Mouse (Mus musculus) stomach, embryonic 16.5 days (tissue): ENCODE measurements around the gene Megf11. TPM values are rescaled to one million over a fixed set of nuclear protein-coding genes. Genes with fewer than 3 reads are reported as not detected.

Source experiments
- ATAC-seq: fragments of 200-750 bp; cut with Nextera tagmentation; 2 replicates; pipeline ENCODE4 v1.8.0; 2017; ENCODE audit warnings: moderate number of reproducible peaks, moderate TSS enrichment; ENCODE audit not compliant: insufficient read depth, low FRiP score
- H3K27ac ChIP-seq: fragments of 300-500 bp; sonication (generic); 2 replicates; pipeline ENCODE4 v1.5.1; 2014; ENCODE audit warnings: low read length
- H3K27me3 ChIP-seq: fragments of 300-500 bp; sonication (generic); 2 replicates; pipeline ENCODE4 v1.6.1; 2014; ENCODE audit warnings: low read length, control low read depth, mixed read lengths; ENCODE audit not compliant: control insufficient read depth, insufficient read depth
- H3K36me3 ChIP-seq: fragments of 300-500 bp; sonication (generic); 2 replicates; pipeline ENCODE4 v1.6.1; 2014; ENCODE audit warnings: low read length; ENCODE audit not compliant: control insufficient read depth, insufficient read depth
- H3K4me1 ChIP-seq: fragments of 300-500 bp; sonication (generic); 2 replicates; pipeline ENCODE4 v1.6.1; 2014; ENCODE audit warnings: low read length, control low read depth, mixed read lengths; ENCODE audit not compliant: control insufficient read depth, insufficient read depth
- H3K4me2 ChIP-seq: fragments of 300-500 bp; sonication (generic); 2 replicates; pipeline ENCODE4 v1.6.1; 2014; ENCODE audit warnings: low read depth, low read length, mixed read lengths
- H3K4me3 ChIP-seq: fragments of 300-500 bp; sonication (generic); replicated peaks from 2 replicates; pipeline ENCODE4 v1.5.1; 2014; ENCODE audit warnings: mild to moderate bottlenecking, low read length
- H3K9ac ChIP-seq: fragments of 300-500 bp; sonication (generic); 2 replicates; pipeline ENCODE4 v1.6.1; 2014; ENCODE audit warnings: low read length
- H3K9me3 ChIP-seq: fragments of 300-500 bp; sonication (generic); replicated peaks from 2 replicates; pipeline ENCODE4 v1.6.1; 2016; ENCODE audit warnings: low read length, control low read depth; ENCODE audit not compliant: control insufficient read depth
- WGBS: fragments of 180-500 bp; shearing (Covaris S2); extraction: QIAGEN DNeasy Blood & Tissue Kit; methylation state at CpG from one replicate; pipeline ENCODE4 v1.1.7; 2014; 5-methylcytosine and 5-hydroxymethylcytosine counted together
- polyA plus RNA-seq: library from polyadenylated mRNA; unstranded; fragments of >200 nt; fragmentation: Nextera tagmentation; extraction: Ambion mirVana; gene quantifications from 2 replicates; pipeline ENCODE4 v1.2.1, GENCODE M21; 2015

Megf11 gene
- polyA plus RNA-seq, 1 experiment from 2014 or later: 1.2 TPM

GRCm38 (mm10) chr9:64533488-64534119 is 148.2 kb downstream of the Megf11 start:
- H3K27ac ChIP-seq: no peak overlapping the region

DNA sequence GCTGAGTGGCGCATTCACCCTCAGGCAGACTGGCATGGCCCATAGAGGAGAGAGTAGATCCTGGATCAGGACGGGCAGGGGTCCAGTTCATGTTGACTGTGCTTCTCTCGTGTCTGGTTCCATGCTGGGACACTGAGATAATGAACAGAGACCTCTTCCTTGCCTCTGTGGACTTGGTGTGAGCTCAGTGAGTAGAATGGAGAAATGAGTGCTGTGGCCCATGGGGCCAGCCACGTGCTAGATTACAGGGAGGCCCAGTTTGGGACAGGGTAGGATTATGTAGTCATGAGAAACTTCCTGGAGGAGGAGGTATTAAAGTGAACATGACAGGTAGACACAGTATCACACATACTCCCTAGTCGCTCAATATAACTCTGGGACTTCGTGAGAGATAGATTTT is 148.9 kb downstream of the Megf11 start:
- no peak overlapping the region for H3K27ac ChIP-seq
- H3K4me3 ChIP-seq: no peak overlapping the region
- H3K9me3 ChIP-seq: no peaks in the 10 kb centered on the region
- no peak for ATAC-seq
- H3K9ac ChIP-seq: no peak overlapping the region
- no peaks in the 10 kb centered on the region for H3K27me3 ChIP-seq
- 68% methylated on average over 6 of the region's 6 CpGs for WGBS
- no peaks in the 10 kb centered on the region for H3K4me1 ChIP-seq
- no peaks in the 10 kb centered on the region for H3K36me3 ChIP-seq
- H3K4me2 ChIP-seq: no peak overlapping the region

More at GRCm38 (mm10) chr9:64533488-64534119, 148.2 kb downstream of the Megf11 start:
- Histone ChIP-seq H3K4me1 (no peaks in the 10 kb centered on the region), H3K4me2 (no peak overlapping the region), H3K27me3 (no peaks in the 10 kb centered on the region), H3K36me3 (no peaks in the 10 kb centered on the region), H3K9ac (no peak overlapping the region), H3K4me3 (no peak overlapping the region), H3K9me3 (no peaks in the 10 kb centered on the region)
- 30% methylated on average over 15 of the region's 15 CpGs for WGBS
- ATAC-seq: peak; percentile 69

GRCm38 (mm10) chr9:64534856-64535539 is 149.6 kb downstream of the Megf11 start:
- H3K9me3 ChIP-seq: no peaks in the 10 kb centered on the region
- H3K36me3 ChIP-seq: no peaks in the 10 kb centered on the region
- 79% methylated on average over 8 of the region's 8 CpGs for WGBS
- H3K4me3 ChIP-seq: no peak overlapping the region
- H3K27ac ChIP-seq: no peak overlapping the region
- no peaks in the 10 kb centered on the region for H3K4me1 ChIP-seq
- ATAC-seq: no peak
- no peaks in the 10 kb centered on the region for H3K27me3 ChIP-seq
- H3K4me2 ChIP-seq: no peak overlapping the region
- H3K9ac ChIP-seq: no peak overlapping the region

DNA sequence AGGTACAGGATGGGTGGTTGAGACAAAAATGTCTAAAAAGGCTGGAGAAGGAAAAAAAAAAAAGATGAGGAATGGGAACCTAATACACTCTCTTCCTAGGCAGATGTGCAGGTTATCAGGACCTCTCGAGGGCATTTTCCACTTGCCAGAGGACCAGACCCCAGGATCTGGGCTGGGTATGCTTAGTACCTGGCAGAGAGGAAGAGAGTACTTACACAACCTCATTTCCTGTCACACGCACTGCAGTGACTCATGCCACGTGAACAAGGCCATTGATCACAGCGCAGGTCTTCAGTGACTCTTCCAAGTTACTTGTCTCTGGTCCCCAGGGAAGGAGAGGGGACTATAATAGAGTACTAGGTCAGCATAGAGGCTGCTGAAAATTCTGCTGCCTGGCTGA is 152.4 kb downstream of the Megf11 start:
- Histone ChIP-seq H3K4me3 (no peak overlapping the region), H3K9ac (no peak overlapping the region), H3K27me3 (no peaks in the 10 kb centered on the region; the same call in 1 of the 2 replicates), H3K9me3 (no peaks in the 10 kb centered on the region), H3K4me1 (no peaks in the 10 kb centered on the region), H3K4me2 (no peak overlapping the region), H3K27ac (no peak overlapping the region), H3K36me3 (no peaks in the 10 kb centered on the region)
- no peak for ATAC-seq
- 61% methylated on average over 4 of the region's 4 CpGs for WGBS

DNA sequence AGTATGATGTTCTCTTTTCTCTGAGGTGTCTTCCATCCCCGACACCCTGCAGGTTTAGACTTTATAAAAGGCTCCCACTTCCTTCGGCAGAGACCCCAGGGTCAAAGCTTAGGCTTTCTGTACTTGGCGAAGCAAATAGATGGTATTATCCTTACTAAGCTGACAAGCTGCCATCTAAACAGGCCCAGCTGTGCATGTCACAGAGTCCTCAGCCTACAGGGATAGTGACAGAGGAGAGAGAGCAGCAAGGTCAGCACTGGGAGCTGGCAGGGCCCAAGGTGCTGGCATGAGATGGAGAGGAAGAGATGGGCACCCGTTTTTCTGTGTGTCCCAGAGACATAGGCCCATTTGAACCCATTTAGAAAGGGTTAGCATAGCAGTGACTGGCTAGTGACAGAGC is 156.8 kb downstream of the Megf11 start:
- Histone ChIP-seq H3K36me3 (no peaks in the 10 kb centered on the region), H3K27me3 (no peaks in the 10 kb centered on the region; the same call in 1 of the 2 replicates), H3K4me1 (no peaks in the 10 kb centered on the region), H3K9ac (no peak overlapping the region), H3K4me2 (no peak overlapping the region), H3K4me3 (no peak overlapping the region), H3K27ac (no peak overlapping the region), H3K9me3 (no peaks in the 10 kb centered on the region)
- ATAC-seq: no peak
- WGBS: 71% methylated on average over 4 of the region's 4 CpGs

- 29% methylated on average over 7 of the region's 7 CpGs for WGBS
- Histone ChIP-seq H3K9me3 (no peaks in the 10 kb centered on the region), H3K4me3 (no peak overlapping the region), H3K36me3 (no peaks in the 10 kb centered on the region), H3K27ac (no peak overlapping the region), H3K4me1 (no peaks in the 10 kb centered on the region), H3K9ac (no peak overlapping the region), H3K4me2 (no peak overlapping the region), H3K27me3 (no peaks in the 10 kb centered on the region; the same call in 1 of the 2 replicates)
- no peak for ATAC-seq
These were observed 157.7 kb downstream of the Megf11 start for GRCm38 (mm10) chr9:64543125-64543524.

- no peaks in the 10 kb centered on the region; the same call in 1 of the 2 replicates for H3K27me3 ChIP-seq
- WGBS: 65% methylated on average over 7 of the region's 7 CpGs
- no peak overlapping the region for H3K4me2 ChIP-seq
- no peaks in the 10 kb centered on the region for H3K4me1 ChIP-seq
- ATAC-seq: no peak
- peak overlapping the region; percentile 26; the same call in 1 of the 2 replicates for H3K27ac ChIP-seq
- H3K4me3 ChIP-seq: no peak overlapping the region
- no peaks in the 10 kb centered on the region for H3K36me3 ChIP-seq
- H3K9me3 ChIP-seq: no peaks in the 10 kb centered on the region
- H3K9ac ChIP-seq: no peak overlapping the region
These were observed 161.0 kb downstream of the Megf11 start for GRCm38 (mm10) chr9:64546344-64546991.

- Histone ChIP-seq H3K36me3 (no peaks in the 10 kb centered on the region), H3K9ac (no peak overlapping the region), H3K4me3 (no peak overlapping the region), H3K27me3 (no peaks in the 10 kb centered on the region), H3K4me2 (no peak overlapping the region), H3K4me1 (no peaks in the 10 kb centered on the region), H3K27ac (no peak overlapping the region), H3K9me3 (no peaks in the 10 kb centered on the region)
- WGBS: 76% methylated on average over 6 of the region's 6 CpGs
- ATAC-seq: no peak
These were observed 162.9 kb downstream of the Megf11 start for GRCm38 (mm10) chr9:64548332-64548731.

- no peaks in the 10 kb centered on the region for H3K36me3 ChIP-seq
- no peak overlapping the region for H3K27ac ChIP-seq
- WGBS: 94% methylated on average over 1 of the region's 1 CpGs
- no peaks in the 10 kb centered on the region for H3K4me1 ChIP-seq
- no peak overlapping the region for H3K4me3 ChIP-seq
- H3K9me3 ChIP-seq: no peaks in the 10 kb centered on the region
- no peak overlapping the region for H3K4me2 ChIP-seq
- no peaks in the 10 kb centered on the region for H3K27me3 ChIP-seq
- no peak overlapping the region for H3K9ac ChIP-seq
- no peak for ATAC-seq
These were observed 165.9 kb downstream of the Megf11 start for GRCm38 (mm10) chr9:64551307-64551706.
